Mouse (Mus musculus) liver, embryonic 12.5 days (tissue): ENCODE measurements around the gene Dner. TPM values are rescaled to one million over a fixed set of nuclear protein-coding genes. Genes with fewer than 3 reads are reported as not detected.

ENCODE experiments used
- ATAC-seq: fragments of 200-750 bp; cut with Nextera tagmentation; 2 replicates; pipeline ENCODE4 v1.8.0; 2017; ENCODE audit warnings: moderate number of reproducible peaks, mild to moderate bottlenecking, moderate library complexity
- H3K27ac ChIP-seq: fragments of 300-500 bp; sonication (generic); 2 replicates; pipeline ENCODE4 v1.5.1; 2016; ENCODE audit warnings: mild to moderate bottlenecking
- H3K27me3 ChIP-seq: fragments of 300-500 bp; sonication (generic); replicated peaks from 2 replicates; pipeline ENCODE4 v1.6.1; 2016; ENCODE audit warnings: mild to moderate bottlenecking, moderate library complexity
- H3K36me3 ChIP-seq: fragments of 300-500 bp; sonication (generic); 2 replicates; pipeline ENCODE4 v1.6.1; 2016; ENCODE audit warnings: mild to moderate bottlenecking, moderate library complexity
- H3K4me1 ChIP-seq: fragments of 300-500 bp; sonication (generic); 2 replicates; pipeline ENCODE4 v1.6.1; 2016
- H3K4me2 ChIP-seq: fragments of 300-500 bp; sonication (generic); 2 replicates; pipeline ENCODE4 v1.6.1; 2016; ENCODE audit warnings: mild to moderate bottlenecking, moderate library complexity
- H3K4me3 ChIP-seq: fragments of 300-500 bp; sonication (generic); 2 replicates; pipeline ENCODE4 v1.5.1; 2016; ENCODE audit warnings: mild to moderate bottlenecking, moderate library complexity
- H3K9ac ChIP-seq: fragments of 300-500 bp; sonication (generic); 2 replicates; pipeline ENCODE4 v1.6.1; 2016; ENCODE audit warnings: mild to moderate bottlenecking, moderate library complexity
- H3K9me3 ChIP-seq: fragments of 300-500 bp; sonication (generic); replicated peaks from 2 replicates; pipeline ENCODE4 v1.6.1; 2016; ENCODE audit warnings: mild to moderate bottlenecking, moderate library complexity
- WGBS: fragments of 180-500 bp; shearing (Covaris S2); methylation state at CpG from one replicate; pipeline ENCODE4 v1.1.7; 2016; ENCODE audit not compliant: insufficient replicate concordance; 5-methylcytosine and 5-hydroxymethylcytosine counted together
- microRNA-seq: library from miRNA; unstranded; fragments of <30 nt; microRNA quantifications from one replicate; pipeline ENCODE4, GENCODE M21; 2017
- polyA plus RNA-seq: library from polyadenylated mRNA; unstranded; fragments of >200 nt; fragmentation: Nextera tagmentation; extraction: Ambion mirVana; gene quantifications from 2 replicates; pipeline ENCODE4 v1.2.1, GENCODE M21; 2016

The Dner gene
- polyA plus RNA-seq, 1 experiment from 2014 or later, result 0.06 TPM

- H3K36me3 ChIP-seq, result no peaks in the 10 kb centered on the region
- no peaks in the 10 kb centered on the region for H3K27me3 ChIP-seq
- H3K9me3 ChIP-seq, result no peaks in the 10 kb centered on the region
- no peak for ATAC-seq
- H3K4me3 ChIP-seq, result no peak overlapping the region
- no peak overlapping the region for H3K9ac ChIP-seq
- WGBS, result 52% methylated on average over 3 of the region's 3 CpGs
- H3K27ac ChIP-seq, result no peak overlapping the region
- no peak overlapping the region for H3K4me2 ChIP-seq
- H3K4me1 ChIP-seq, result no peaks in the 10 kb centered on the region
Observed at GRCm38 (mm10) chr1:84325309-84325708, 370.7 kb downstream of the Dner start.

DNA sequence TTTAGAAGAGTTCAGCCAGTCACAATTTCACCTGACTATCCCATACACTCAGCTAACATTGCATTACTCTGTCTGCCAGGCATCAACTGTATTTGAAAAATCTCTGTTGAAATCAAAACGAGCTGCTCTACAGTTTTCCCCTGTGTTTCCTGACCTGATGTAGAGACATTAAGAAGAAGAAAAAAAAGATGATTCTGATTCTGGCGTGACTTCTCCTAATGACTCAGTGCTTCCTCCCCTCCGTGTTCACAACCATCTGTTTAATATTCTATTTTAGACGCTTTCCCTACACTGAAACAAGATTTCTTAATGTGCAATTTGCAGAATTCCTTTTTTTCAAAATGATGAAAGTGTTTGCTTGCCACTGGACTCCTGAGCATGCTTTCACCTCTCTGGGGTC lies 374.7 kb downstream of the Dner start:
- H3K4me3 ChIP-seq, result no peak overlapping the region
- ATAC-seq, result no peak
- 56% methylated on average over 4 of the region's 4 CpGs for WGBS
- no peak overlapping the region for H3K27ac ChIP-seq
- no peaks in the 10 kb centered on the region for H3K27me3 ChIP-seq
- H3K4me2 ChIP-seq, result no peak overlapping the region
- H3K4me1 ChIP-seq, result no peaks in the 10 kb centered on the region
- H3K9ac ChIP-seq, result no peak overlapping the region
- H3K36me3 ChIP-seq, result no peaks in the 10 kb centered on the region
- H3K9me3 ChIP-seq, result no peaks in the 10 kb centered on the region

Small RNAs within 50 kb of the gene (microRNA-seq; reads per million reads assigned to microRNA genes)
- 8.1 reads per million, percentile 18 among the genes with 10 or more reads in this experiment for gene Mir5126

Other genes starting within 250 kb of the Dner start
- gene Fbxo36, start 143.6 kb upstream of the Dner start, polyA plus RNA-seq, result 8.5 and 9.8 TPM in 2 replicates
- gene Trip12, start 144.3 kb upstream of the Dner start, polyA plus RNA-seq, result 53.6 and 57.9 TPM in 2 replicates
- 0.05 TPM in 1 of 2 replicates, not detected in the other for gene Slc16a14, start 238.9 kb upstream of the Dner start, polyA plus RNA-seq